Mouse (Mus musculus) thymus, postnatal 25 days (tissue): ENCODE measurements around the gene Rftn1.

ENCODE experiments used
- DNase-seq: peaks from one replicate; pipeline ENCODE4 v3.0.0; 2022

Rftn1 gene

DNA sequence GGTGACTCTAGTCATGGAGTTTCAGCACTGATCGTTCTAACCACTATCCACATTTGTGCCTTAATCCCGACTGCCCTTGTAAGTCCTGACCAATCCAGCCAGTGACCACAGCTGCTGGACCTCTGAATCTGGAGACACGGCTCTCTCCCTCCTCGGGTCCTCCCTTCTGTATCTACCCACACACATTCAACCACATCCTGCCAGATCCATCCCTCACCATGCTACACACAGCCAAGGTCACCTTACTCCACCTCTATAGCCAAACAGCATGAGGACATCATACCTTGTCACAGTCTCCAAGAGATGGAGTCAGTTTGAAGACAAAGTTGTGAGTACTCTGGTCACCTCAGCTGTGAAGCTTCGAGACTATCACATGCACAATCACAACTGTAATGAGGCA lies 131.1 kb downstream of the Rftn1 start:
- DNase-seq = no peak

GRCm38 (mm10) chr17:50055154-50055756 lies 135.2 kb downstream of the Rftn1 start:
- no peak for DNase-seq

DNA sequence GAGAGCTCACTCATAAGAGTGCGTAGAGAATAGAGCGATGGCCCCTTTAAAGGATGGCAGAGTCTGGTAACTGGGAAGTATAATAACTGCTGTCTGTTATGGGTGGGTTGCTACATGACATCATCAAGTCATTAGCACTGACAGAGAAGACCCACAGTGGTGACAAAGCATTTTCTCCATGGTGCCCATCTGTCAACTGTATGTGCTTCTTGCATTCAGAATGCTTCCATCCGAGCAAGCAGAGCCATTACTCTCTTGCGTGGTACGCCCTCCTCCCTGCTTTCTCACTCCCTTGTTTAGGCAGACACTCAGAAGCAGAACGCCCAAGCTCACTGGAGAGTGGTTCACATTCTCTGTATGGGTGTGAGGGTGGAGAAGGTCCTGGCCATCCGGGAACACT lies 135.9 kb downstream of the Rftn1 start:
- DNase-seq = no peak

DNA sequence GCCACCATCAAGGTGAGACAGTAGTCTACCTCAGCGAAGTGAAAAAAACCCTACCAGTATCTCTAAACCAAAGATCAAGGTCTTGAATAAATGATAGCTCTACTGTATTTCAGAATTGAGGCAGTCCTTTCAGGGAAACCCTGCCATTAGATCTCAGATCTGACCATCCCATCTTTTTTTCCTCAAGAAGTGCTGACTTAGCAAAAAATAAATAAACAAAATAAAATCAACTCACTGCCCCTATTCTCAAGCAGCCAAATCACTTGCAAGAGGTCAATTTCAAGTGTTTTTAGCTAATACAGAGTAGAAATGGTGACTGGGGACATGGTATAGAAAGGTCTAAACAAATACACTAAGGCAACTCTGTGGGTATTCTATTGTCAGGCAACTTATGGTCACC lies 136.5 kb downstream of the Rftn1 start:
- DNase-seq = no peak

DNA sequence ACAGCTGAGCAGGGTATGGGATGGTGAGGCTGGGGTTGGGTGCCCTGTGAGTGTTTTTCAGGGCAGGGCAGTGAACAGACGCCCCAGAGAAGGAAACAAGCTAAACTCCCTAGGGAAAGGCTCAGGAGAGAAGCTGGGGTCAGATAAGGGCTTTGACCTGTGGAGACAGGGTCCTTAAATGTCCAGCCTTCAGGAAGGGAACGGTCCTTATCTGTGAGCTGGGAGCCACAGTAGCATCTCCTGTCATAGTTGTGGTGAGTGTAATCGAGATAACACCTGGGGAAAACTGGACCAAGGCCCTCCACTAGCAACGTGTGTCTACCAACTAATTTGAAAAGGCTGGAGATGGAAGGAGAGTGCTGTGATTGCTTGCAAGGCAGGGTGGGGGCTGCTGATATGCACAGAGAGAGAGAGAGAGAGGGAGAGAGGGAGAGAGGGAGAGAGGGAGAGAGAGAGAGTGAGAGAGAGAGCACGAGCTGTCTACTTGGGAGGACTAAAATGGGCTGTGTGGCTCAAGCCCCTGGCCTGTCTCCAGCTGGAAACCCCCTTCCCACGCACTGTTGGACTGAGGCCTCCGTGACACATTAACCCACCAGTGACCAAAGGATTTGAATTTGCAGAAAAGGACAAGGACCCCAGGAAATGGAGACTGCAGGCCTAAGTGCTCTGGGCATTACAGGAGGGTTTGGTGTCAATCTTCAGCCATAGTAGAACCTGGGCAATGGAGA lies 137.6 kb downstream of the Rftn1 start:
- DNase-seq = no peak

- DNase-seq = no peak
These were observed 140.0 kb downstream of the Rftn1 start for GRCm38 (mm10) chr17:50050456-50050855.

- no peak for DNase-seq
These were observed 142.3 kb downstream of the Rftn1 start for GRCm38 (mm10) chr17:50048209-50048608.

DNA sequence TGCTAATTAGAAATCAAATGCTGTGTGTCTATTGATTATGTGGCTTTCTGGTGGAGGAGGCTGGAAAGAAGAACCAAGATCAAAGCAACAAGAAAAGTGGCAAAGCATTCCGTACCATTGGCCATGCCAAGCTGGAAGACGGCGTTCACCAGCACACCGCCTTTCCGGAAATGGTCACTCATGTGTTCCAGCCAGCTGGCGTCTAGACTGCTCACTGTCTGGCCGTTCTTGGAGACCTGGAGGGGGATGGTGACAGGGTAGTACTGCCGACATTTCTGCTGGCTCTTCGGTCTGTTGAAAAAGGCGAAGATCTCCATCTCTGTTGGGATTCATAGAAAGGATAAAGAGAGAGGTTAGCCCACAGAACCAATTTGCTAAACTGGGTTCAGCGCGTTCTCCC lies 143.3 kb downstream of the Rftn1 start:
- DNase-seq = no peak

- no peak for DNase-seq
These were observed 149.6 kb downstream of the Rftn1 start for GRCm38 (mm10) chr17:50040727-50041410.

DNA sequence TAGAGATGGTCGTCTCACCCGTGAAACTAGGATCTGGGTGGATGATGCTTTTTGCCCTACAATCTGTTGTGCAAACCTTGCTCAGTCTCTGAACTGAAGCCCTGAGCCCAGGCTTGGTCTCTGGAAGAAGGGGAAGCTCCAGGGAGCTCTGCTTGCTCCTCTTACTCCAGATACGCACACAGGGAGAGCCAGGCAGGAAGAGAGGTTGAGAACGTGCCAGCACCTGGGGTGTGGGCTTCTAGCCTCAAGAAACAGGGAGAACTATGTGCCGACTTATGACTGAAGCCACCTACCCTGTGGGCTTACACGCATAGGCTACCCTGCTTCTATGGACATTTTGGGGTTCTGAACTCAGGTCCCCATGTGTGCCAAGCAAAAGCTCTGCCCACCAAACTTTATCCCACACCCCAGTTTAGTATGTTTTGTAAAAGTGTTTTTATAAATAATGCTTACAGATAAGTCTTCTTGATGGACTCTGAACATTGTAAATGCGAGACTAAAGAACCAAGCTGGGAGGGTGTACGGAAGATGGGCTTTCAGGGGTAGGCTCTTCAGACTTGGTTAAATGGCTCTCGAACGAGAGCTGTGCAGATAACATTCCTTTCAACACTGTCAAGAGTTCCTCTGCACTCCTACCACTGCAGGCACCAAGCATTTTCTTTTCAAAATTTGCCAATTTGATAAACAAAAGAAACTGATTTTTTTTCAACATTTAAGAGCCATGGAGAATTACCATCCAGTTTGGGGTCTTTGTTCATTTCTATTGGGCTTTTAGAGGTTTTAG lies 152.4 kb downstream of the Rftn1 start:
- no peak for DNase-seq

DNA sequence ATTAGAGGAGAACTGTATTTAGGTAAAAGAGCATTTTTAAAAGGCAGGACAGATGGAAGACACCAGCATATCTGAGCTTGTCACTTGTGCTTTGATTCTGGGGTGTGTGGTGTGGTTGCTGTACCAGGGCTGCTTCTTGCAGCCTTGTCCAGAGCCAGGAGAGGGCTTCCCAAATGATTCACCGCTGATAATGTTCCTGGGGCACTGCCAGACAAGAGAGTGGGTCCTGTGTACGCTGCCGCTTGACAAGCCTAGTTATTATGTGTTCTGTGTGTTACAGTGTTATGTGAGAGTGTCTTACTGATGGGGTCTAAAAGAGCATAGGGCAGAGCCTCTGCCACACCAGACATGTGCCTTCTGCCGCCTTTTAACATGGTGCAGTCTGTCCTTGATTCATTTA lies 153.1 kb downstream of the Rftn1 start:
- no peak for DNase-seq

GRCm38 (mm10) chr17:50036751-50037385 lies 153.6 kb downstream of the Rftn1 start:
- DNase-seq = no peak

GRCm38 (mm10) chr17:50033698-50034097 lies 156.8 kb downstream of the Rftn1 start:
- no peak for DNase-seq

DNA sequence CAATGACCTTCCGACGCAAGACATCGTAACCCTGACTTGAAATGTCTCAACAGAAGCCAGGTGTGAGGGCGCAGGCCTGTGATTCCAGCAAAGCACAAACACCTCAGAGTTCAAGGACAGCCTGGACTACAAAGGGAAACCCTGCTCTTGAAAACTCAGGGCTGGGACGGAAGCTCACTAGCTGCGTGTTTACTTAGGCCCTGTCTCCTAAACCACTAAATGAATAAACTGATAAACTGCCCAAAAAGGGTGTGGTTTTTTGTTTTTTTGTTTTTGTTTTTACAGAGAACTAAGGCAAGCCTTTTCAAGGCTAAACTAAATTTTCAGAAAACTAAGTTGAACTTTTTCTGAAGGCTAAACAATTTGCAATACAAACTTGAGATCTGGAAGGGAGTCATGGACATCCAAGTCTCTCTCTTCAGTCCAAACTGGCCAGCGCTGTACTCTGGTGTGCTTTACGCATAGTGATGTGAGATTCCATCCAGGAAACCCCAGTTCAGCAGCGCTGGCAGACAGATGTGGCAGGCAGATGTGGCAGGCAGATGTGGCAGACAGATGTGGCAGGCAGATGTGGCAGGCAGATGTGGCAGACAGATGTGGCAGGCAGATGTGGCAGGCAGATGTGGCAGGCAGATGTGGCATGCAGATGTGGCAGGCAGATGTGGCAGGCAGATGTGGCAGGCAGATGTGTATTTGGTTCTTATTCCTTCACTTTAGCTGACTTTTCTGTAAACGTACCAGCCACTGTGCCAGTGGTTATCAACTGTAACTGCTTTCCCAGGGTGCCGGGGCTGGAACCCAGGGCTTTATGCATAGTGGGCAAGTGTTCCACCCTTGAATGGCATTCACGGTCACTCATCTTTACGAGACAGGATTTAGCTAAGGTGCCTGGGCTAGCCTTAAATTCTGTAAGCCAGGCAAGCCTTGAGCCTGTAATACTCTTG lies 158.7 kb downstream of the Rftn1 start:
- DNase-seq = no peak

DNA sequence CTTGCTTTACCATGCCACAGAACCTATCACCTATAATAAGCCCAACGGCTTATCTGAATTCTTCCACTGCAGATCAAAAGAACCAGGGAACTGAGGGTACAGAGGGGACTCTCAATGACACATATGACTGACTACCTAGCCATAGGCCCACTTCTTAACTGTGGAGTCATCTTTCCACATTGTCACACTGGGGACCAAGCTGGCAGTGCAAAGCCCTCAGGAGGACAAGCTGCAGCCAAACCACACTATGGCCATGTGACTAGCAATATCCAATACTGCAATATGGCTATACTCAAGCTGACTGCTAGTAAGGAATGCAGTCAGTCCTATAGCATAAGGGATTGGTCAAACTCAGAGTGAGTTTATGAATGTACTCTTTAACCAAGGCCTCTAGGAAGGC lies 164.8 kb downstream of the Rftn1 start:
- no peak for DNase-seq

- DNase-seq = peak; percentile 14
These were observed 165.3 kb downstream of the Rftn1 start for GRCm38 (mm10) chr17:50025173-50025626.

DNA sequence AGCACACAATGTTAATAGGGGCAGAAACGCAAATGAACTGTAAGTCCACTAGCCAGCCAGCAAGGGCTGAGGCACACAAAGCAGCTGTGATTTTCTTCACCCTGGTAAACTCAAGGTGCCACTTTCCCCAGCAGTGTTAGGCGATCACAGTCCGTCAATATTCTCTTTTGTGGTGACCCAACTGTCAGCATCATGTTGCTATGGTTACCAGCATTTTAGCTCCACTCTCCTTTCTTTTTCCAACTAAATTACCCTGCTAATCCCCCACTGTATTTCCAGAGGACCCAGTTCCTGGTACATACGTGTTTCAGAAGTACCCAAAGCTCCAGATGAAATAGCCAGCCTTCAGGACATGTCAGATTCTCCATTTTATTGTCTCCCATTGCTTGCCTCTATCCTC lies 169.1 kb downstream of the Rftn1 start:
- no peak for DNase-seq

DNA sequence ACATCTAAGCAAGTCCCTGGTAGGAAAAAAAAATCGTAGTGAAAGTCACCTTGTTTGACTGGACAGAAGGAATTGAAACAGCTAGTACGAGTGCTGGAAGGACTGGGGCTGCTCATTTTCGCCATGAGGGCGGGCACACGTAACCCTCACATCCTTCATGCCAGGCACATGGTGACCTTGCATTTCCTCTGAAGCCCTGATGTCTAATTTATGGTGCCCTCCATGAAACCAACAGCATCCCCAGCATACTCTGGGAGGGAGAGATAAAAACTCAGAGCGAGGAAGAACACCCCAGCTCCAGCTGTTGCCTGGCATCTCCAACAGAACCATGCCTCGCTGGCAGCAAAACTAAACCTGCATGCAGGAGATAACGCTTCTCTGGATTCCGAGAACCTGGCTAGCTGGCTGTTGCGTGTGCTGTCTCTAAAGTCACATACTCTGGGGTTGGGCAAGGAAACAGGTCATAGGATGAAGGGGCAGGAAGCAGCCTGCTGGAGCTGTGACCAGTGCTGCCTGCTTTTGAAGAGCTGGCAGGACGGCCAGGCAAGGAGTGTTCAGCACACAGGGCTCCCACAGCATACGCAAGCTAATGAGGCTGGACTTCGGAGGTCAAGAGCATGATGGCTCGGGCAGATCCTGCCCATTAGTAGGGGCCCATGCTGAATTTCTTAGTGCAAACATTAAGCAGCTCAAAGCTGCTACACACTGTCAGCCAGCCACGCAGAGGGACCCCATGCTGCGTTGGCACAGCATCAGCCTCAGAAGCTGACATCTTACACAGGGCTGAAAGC lies 170.1 kb downstream of the Rftn1 start:
- no peak for DNase-seq

DNA sequence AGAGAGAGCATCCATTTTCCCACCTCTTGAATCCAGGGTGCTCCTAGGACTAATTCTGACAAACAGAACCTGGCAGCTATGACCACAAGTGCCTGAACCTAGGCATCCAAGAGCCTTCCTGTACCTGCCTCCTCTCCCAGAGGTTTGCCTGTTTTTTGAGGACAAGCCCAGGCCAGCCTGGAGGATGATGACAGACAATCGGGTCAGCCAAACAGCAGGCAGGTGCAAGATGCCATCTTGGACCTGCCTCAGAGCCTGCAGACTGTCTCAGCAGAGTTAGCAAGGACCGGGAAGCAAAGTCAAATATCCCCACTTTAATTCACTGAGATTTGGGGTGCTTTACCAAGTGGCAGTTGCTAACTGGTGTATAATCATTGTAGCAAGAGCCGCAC lies 170.7 kb downstream of the Rftn1 start:
- DNase-seq = no peak

- no peak for DNase-seq
These were observed 171.4 kb downstream of the Rftn1 start for GRCm38 (mm10) chr17:50019090-50019489.

- no peak for DNase-seq
These were observed 175.8 kb downstream of the Rftn1 start for GRCm38 (mm10) chr17:50014708-50015107.
